Mouse (Mus musculus) heart, postnatal 36 days (tissue): ENCODE measurements around the gene Ccl3. TPM values are rescaled to one million over a fixed set of nuclear protein-coding genes. Genes with fewer than 3 reads are reported as not detected.
A peak's percentile ranks its signal among the peaks of the same experiment; 100 is the strongest.

Experiments
- DNase-seq, 2 experiments: peaks; one replicate each; pipeline ENCODE4 v3.0.0; 2021 to 2022
- intact Hi-C: fragments of 180-260 bp; cut with DNase I; formaldehyde crosslinking; loops from one replicate; pipeline ENCODE4 v1.15.1; 2025
- total RNA-seq, 2 experiments: library from RNA; stranded (reverse); gene quantifications; 2 replicates each; pipeline ENCODE4 v1.2.3; 2021

Ccl3 gene
- not detected for total RNA-seq

GRCm38 (mm10) chr11:83649305-83649841 is at the start of gene Ccl3:
TSS of gene Ccl3 (minus strand) at chr11:83649355.
- no peak for DNase-seq
- intact Hi-C loops: no loop called here

GRCm38 (mm10) chr11:83692008-83692407 is 42.9 kb upstream of the Ccl3 start:
- DNase-seq: no peak
- intact Hi-C loops: no loop called here

DNA sequence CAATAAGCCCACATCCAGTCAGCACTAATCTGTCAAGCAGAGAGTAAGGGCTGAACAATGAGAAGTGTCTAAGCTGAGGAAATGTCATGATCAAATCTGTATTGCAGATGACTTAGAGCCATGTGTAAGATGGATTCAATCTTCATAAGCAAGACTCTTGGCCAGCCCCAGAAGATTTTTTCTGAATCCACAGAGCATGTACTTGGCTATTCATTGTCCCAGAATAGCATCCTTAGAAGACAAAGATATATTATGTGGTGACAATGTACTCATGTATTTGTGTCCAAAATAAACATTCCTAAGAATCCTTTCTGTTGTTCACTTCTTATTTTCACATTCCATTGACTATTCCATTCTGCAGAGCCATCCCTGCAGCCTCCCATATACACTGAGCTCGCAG is 40.8 kb upstream of the Ccl3 start:
- no peak for DNase-seq
- intact Hi-C loops: no loop called here

DNA sequence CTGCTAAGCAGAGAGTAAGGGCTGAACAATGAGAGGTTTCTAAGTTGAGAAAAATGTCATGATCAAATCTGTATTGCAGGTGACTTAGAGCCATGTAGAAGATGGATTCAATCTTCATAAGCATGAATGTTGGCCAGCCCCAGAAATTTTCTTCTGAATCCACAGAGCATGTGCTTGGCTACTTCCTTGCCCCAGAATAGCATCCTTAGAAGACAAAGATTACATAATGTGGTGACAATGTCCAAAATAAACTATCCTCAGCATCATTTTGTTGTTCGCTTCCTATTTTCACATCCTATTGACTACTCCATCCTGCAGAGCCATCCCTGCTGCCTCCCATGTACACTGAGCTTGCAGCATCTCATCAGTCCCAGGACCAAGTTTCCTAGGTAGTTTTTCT is 26.5 kb upstream of the Ccl3 start:
- DNase-seq: no peak
- intact Hi-C loops: loop anchor here (1.0 kb wide), 1 partner anchor 21 kb away; no protein-coding TSS in a partner anchor

DNA sequence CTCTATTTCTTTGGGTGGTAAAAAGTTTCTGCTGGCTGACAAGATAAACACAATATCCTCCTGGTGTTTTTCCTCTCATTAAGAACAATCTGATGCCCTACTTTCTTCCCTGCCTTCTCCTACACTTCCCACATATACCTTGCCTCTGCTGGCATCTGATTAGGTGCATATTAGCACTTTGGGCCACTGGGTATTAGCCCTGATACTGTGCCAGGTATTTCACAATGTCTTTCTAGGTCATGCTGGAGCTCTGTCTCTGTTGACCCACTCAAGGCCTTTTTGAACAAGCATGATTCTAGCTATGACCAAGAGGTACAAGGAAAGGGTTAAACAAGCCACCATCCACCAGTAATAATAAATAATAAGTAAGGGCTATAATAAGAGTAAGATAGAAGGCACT is 22.6 kb upstream of the Ccl3 start:
- DNase-seq: no peak
- intact Hi-C loops: no loop called here

DNA sequence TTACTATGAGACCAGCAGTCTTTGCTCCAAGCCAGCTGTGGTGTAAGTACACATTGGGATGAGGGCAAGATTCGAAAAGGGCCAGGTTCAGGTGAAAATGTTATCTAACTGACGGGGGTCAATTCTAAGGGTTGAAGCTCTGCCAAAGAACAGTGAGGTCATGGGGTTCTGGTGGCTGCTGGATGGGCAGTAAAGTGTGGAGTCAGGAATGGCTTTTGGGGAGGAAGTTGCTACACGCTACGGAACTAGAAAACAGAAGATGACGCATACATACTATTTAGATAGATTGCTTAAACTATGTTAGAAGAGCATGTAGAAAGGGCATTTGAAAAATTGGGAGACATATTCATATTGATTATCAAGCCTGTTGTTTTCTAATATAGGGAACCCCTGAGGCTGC is 14.4 kb upstream of the Ccl3 start:
- intact Hi-C loops: no loop called here
- no peak for DNase-seq

GRCm38 (mm10) chr11:83662204-83662603 is 13.0 kb upstream of the Ccl3 start, which contains the start of gene Ccl4:
TSS of gene Ccl4 (plus strand) at chr11:83662584.
- intact Hi-C loops: no loop called here
- DNase-seq: no peak

GRCm38 (mm10) chr11:83658797-83659196 is 9.6 kb upstream of the Ccl3 start:
- DNase-seq: no peak
- intact Hi-C loops: no loop called here

GRCm38 (mm10) chr11:83657508-83657907 is 8.4 kb upstream of the Ccl3 start:
- intact Hi-C loops: no loop called here

GRCm38 (mm10) chr11:83654606-83655005 is 5.5 kb upstream of the Ccl3 start:
- intact Hi-C loops: no loop called here
- DNase-seq: no peak

More at GRCm38 (mm10) chr11:83657508-83657907, 8.4 kb upstream of the Ccl3 start:
- no peak for DNase-seq

DNA sequence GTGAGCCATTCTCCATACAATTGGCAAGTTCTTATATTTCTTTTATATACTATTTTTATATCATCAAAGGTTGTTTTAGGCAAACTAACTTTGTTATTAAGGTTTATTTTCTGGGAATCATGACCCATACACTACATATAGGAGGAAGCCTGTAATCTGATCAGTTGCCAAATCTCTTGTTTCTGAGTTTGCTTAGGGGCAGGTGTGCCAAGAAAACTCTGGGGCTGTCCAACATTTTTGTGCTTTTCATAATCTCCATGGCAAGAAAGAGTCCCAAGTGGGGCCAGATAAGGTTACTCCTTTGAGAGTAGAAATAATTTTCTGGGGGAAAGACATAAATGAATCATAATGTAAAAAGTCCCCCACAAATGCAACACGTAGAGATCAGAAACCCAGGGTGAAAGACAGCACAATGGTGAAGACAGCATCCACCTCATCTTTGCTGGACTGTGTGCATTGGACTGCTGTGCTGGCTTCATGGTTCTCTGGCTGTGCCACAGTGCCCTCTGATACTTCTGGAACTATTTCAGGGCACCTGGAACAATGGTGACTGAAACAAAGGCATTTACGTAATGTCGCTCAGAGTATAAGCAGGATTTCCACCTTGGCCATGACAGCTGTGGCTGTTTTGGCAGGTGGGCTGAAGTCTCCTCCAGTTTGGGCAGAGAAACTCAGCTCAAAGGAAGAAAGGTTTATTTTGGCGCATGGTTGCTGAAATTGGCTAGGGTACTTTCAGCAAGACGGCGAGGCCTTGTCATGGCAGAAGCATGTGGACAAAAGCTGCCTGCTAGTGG is 2.6 kb downstream of the Ccl3 start:
- DNase-seq: no peak
- intact Hi-C loops: no loop called here

- intact Hi-C loops: no loop called here
- DNase-seq: no peak
Measured at GRCm38 (mm10) chr11:83645521-83645920, 3.6 kb downstream of the Ccl3 start, which contains the start of gene Rpl9-ps1. TSS of gene Rpl9-ps1 (minus strand) at chr11:83645621.

- intact Hi-C loops: no loop called here
- no peak for DNase-seq
Measured at GRCm38 (mm10) chr11:83641216-83641615, 7.9 kb downstream of the Ccl3 start.

DNA sequence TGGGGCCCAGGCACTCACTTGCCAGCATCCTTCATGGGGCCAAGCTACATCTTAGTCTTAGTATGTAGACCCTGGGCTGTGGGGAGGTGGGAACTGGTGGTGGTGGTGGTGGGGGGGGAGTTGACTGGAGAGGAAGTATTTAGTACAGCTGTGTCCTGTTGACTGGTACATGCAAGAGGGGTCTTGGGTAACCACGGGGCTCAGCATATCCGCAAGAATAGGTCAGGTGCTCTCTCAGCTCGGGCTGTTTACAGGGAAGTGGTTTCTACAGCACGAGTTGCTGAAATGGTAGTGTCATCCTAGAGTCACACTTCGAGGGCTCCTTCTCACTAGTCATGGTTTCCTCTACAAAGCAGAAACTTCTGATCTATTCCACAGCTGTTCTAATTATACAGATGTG is 9.0 kb downstream of the Ccl3 start:
- no peak for DNase-seq
- intact Hi-C loops: no loop called here

DNA sequence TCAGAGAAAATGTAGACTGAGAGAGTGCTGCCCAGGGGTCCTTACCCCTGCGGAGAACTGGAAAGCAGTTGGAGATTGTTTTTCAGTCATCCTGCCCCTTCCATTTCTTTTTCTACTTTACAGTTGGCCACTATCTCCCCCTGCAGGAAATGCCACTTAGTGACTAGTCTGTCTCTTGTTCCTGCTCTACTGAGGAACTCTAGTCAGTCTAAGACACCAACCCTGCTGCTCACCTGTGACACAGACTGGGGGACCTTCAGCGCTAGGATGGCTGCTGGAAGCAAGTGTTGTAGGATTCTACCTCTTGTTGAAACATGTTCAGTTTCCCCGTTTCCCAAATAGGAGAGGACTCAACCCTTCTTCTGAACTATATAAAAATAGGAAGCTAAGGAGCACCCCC is 9.6 kb downstream of the Ccl3 start:
- intact Hi-C loops: loop anchor here (2.0 kb wide), 1 partner anchor 99 kb away; no protein-coding TSS in a partner anchor
- DNase-seq: no peak

- intact Hi-C loops: loop anchor here (2.0 kb wide), 1 partner anchor 100 kb away; no protein-coding TSS in a partner anchor
- no peak for DNase-seq
Measured at GRCm38 (mm10) chr11:83638934-83639333, 10.2 kb downstream of the Ccl3 start.

DNA sequence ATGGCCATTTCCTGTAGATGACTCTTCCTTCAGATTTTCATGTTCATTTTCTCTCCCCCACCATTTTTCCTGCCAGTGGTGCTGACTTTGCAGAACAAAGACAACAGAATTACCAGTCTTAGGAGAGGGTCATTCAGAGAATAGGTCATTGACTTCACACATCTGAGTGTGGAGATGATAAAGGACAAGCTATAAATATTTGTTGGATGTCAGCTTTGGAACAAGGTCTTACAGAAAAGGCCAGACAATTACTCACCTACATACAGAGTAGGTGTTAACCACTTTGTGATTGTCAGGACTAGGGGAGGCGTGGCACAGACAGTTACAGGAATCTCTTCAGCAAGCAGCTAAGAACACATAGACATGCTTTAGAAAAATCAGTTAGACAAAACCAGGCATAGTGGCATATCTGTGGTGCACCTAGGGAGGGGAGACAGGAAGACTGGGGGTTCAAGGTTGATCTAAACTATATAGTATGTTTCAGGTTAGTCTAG is 12.4 kb downstream of the Ccl3 start:
- DNase-seq: no peak
- intact Hi-C loops: no loop called here

- DNase-seq: no peak
- intact Hi-C loops: loop anchor here (5.0 kb wide), 1 partner anchor 193 kb away; no protein-coding TSS in a partner anchor
Measured at GRCm38 (mm10) chr11:83634898-83635297, 14.3 kb downstream of the Ccl3 start.

DNA sequence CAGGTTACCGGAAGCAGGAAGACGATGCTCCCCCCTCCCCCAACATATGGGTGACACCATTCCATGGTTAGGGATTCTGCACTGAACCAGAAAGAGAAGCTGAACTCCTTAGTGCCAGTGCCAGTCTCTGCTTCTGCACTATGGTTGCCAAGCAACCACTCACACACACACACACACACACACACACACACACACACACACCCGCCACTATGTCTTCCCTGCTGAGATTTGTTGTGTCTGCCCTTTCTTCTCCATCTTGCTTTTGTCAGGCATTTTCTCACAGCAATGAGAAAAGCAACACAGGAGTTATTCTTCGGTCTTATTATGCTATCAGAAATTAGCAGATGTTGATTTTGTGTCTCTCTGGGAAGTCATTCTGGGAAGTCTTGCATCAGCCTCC is 14.7 kb downstream of the Ccl3 start:
- intact Hi-C loops: loop anchor here (5.0 kb wide), 1 partner anchor 192 kb away; no protein-coding TSS in a partner anchor

DNA sequence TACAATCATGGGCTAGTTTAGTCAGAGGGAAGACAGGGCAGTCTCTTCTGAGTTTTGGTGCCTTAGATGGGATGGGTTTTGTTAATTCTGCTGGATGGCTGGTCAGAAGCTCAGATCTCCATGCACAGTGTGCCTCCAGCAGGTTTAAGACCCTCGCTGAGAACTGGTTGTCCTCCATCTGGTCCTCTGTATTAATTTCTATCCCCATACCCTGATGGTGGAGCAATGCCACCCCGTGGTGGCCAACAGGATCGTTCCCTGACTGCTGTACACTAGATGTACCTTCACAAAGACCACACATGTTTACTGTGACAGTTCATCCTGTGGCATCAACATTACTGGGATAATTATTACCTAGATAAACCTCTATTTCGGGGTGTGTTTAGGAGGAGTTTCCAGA is 16.4 kb downstream of the Ccl3 start:
- intact Hi-C loops: loop anchor here (2.0 to 5.0 kb wide), 2 partner anchors 76 to 190 kb away; no protein-coding TSS in a partner anchor

More for the DNA sequence above, 14.7 kb downstream of the Ccl3 start:
- DNase-seq: no peak

GRCm38 (mm10) chr11:83631065-83631464 is 18.1 kb downstream of the Ccl3 start:
- peak in 1 of 2 experiments; percentile 19 for DNase-seq
- intact Hi-C loops: loop anchor here (5.0 kb wide), 1 partner anchor 189 kb away; no protein-coding TSS in a partner anchor

More for the DNA sequence above, 16.4 kb downstream of the Ccl3 start:
- DNase-seq: no peak
